Comparison of ENCODE assay signal across 10 mouse cellular contexts in the genomic region with DNA sequence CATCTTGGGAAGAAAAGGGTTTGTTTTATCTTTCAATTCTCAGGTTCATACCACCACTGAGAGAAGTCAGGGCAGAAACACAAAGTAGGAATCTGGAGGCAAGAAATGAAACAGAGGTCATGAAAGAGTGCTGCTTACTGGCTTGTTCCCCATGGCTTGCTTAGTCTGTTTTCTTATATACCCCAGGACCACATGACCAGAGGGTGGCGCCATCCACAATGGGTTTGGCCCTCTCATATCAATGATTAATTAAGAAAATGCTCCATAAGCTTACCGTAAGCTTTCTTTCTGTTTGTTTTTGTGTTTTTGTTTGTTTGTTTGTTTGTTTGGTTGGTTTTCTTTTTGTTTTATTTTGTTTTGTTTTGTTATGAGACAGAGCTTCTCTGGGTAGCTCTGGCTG. TPM values are rescaled to one million over a fixed set of nuclear protein-coding genes. Genes with fewer than 3 reads are reported as not detected.
DNase-seq lines count a peak whose midpoint lies in the region.
"Had no signal": no experiment of that assay in that cellular context is flagged by ENCODE, and none has a peak within 500 bp of the region (broad histone marks: within the 10 kb centered on the region; RNA-seq: fewer than 3 reads in every experiment).

No protein-coding gene starts in this region.

- no peak overlapping the region for H3K27ac ChIP-seq in hindbrain, embryonic 10.5 days
- H3K27ac ChIP-seq: heart, embryonic 13.5 days; liver, embryonic 15.5 days had no signal

- H3K4me3 ChIP-seq in hindbrain, embryonic 10.5 days = no peak overlapping the region
- H3K4me3 ChIP-seq: heart, embryonic 13.5 days; liver, embryonic 15.5 days had no signal

- H3K9me3 ChIP-seq in hindbrain, embryonic 10.5 days = no peaks in the 10 kb centered on the region
- H3K9me3 ChIP-seq: heart, embryonic 13.5 days; liver, embryonic 15.5 days had no signal

- peaks cover 25% of the 10 kb centered on the region for H3K4me1 ChIP-seq in hindbrain, embryonic 10.5 days (replicated peaks)
- H3K4me1 ChIP-seq: heart, embryonic 13.5 days; liver, embryonic 15.5 days had no signal

- peak; percentile 1 for DNase-seq in heart, adult 11 months
- DNase-seq in heart, adult 8-10 months (ENCODE audit: low spot score) = no peak
- DNase-seq in ovary, postnatal 36 days (ENCODE audit: low spot score) = peak; percentile 5
- no peak for DNase-seq in ovary, postnatal 14 days (ENCODE audit: low spot score)
- peak; percentile 56 for DNase-seq in adrenal gland, postnatal 14 days
- peak; percentile 29 for DNase-seq in splenic B cell, adult 2 months (ENCODE audit: low read depth, low spot score)
- DNase-seq in hindbrain, embryonic 10.5 days (ENCODE audit: low spot score) = no peak
- no peak for DNase-seq in gastrocnemius, postnatal 14 days

- 55% methylated on average over 2 of the region's 2 CpGs for WGBS in hindbrain, embryonic 10.5 days

- no peaks in the 10 kb centered on the region for H3K36me3 ChIP-seq in splenic B cell, adult 2 months (ENCODE audit: control insufficient read depth, insufficient read depth, low read length, poor library complexity, severe bottlenecking)
- H3K36me3 ChIP-seq in hindbrain, embryonic 10.5 days = peaks cover 3% of the 10 kb centered on the region; the same call in 1 of the 2 replicates
- H3K36me3 ChIP-seq: heart, embryonic 13.5 days; liver, embryonic 15.5 days had no signal

- H3K27me3 ChIP-seq in splenic B cell, adult 2 months (ENCODE audit: control insufficient read depth, insufficient read depth, low read length, poor library complexity, severe bottlenecking) = no peaks in the 10 kb centered on the region
- no peaks in the 10 kb centered on the region for H3K27me3 ChIP-seq in hindbrain, embryonic 10.5 days (ENCODE audit: insufficient read depth, poor library complexity, severe bottlenecking)
- H3K27me3 ChIP-seq: heart, embryonic 13.5 days; liver, embryonic 15.5 days had no signal

- intact Hi-C loops in gastrocnemius, postnatal 14 days (cut with DNase I; ENCODE audit: low total_unique reads) = no loop called here

RNA-seq across cellular contexts. Expression of gene Myt1, which starts 14.6 kb away (rescaled TPM):
- not detected for total RNA-seq in heart, adult 8-10 months (2022)
- total RNA-seq in adrenal gland, postnatal 14 days (2021) = 4.1 and 5.2 TPM in 2 replicates
- polyA plus RNA-seq in hindbrain, embryonic 10.5 days (2016; fragmentation: Nextera tagmentation; extraction: Ambion mirVana) = 18.3 and 33.0 TPM in 2 replicates
- not detected for total RNA-seq in gastrocnemius, postnatal 14 days (2021)
- polyA plus RNA-seq: liver, embryonic 15.5 days had no signal

RNA-seq across cellular contexts. Expression of gene Pcmtd2, which starts 59.9 kb away (rescaled TPM):
- total RNA-seq in heart, adult 8-10 months (2022) = 10 to 100 TPM; 41.6 to 72.3 (median 48.5) TPM
- total RNA-seq in adrenal gland, postnatal 14 days (2021) = 47.6 and 52.4 TPM in 2 replicates
- polyA plus RNA-seq in hindbrain, embryonic 10.5 days (2016; fragmentation: Nextera tagmentation; extraction: Ambion mirVana) = 21.8 and 24.5 TPM in 2 replicates
- total RNA-seq in gastrocnemius, postnatal 14 days (2021) = 10 to 100 TPM; 18.3 to 30.7 TPM

Comparison
In these comparisons a context has a peak if more than half of its experiments do, and no peak if none do; other contexts are left out.
1. DNase-seq: peak in heart, adult 11 months (single experiment), ovary, postnatal 36 days (single experiment), adrenal gland, postnatal 14 days (single experiment) and splenic B cell, adult 2 months (single experiment); none in heart, adult 8-10 months (single experiment), ovary, postnatal 14 days (single experiment), hindbrain, embryonic 10.5 days (single experiment) and gastrocnemius, postnatal 14 days (single experiment).